Mouse (Mus musculus) liver, embryonic 15.5 days (tissue): ENCODE measurements around the gene Tapbpl. TPM values are rescaled to one million over a fixed set of nuclear protein-coding genes. Genes with fewer than 3 reads are reported as not detected.

ENCODE experiments used
- ATAC-seq: fragments of 200-750 bp; cut with Nextera tagmentation; 2 replicates; pipeline ENCODE4 v1.8.0; 2017; ENCODE audit warnings: moderate number of reproducible peaks, mild to moderate bottlenecking, moderate library complexity; ENCODE audit not compliant: insufficient read depth
- H3K27ac ChIP-seq: fragments of 300-500 bp; sonication (generic); replicated peaks from 2 replicates; pipeline ENCODE4 v1.5.1; 2015; ENCODE audit warnings: mild to moderate bottlenecking, inconsistent platforms
- H3K27me3 ChIP-seq: fragments of 300-500 bp; sonication (generic); 2 replicates; pipeline ENCODE4 v1.6.1; 2015; ENCODE audit warnings: mild to moderate bottlenecking, inconsistent platforms
- H3K36me3 ChIP-seq: fragments of 300-500 bp; sonication (generic); replicated peaks from 2 replicates; pipeline ENCODE4 v1.6.1; 2015; ENCODE audit warnings: moderate library complexity, mild to moderate bottlenecking, inconsistent platforms
- H3K4me1 ChIP-seq: fragments of 300-500 bp; sonication (generic); replicated peaks from 2 replicates; pipeline ENCODE4 v1.6.1; 2015; ENCODE audit warnings: inconsistent platforms
- H3K4me2 ChIP-seq: fragments of 300-500 bp; sonication (generic); 2 replicates; pipeline ENCODE4 v1.6.1; 2015; ENCODE audit warnings: moderate library complexity, mild to moderate bottlenecking, inconsistent platforms
- H3K4me3 ChIP-seq: fragments of 300-500 bp; sonication (generic); replicated peaks from 2 replicates; pipeline ENCODE4 v1.5.1; 2015; ENCODE audit warnings: mild to moderate bottlenecking, inconsistent platforms
- H3K9ac ChIP-seq: fragments of 300-500 bp; sonication (generic); 2 replicates; pipeline ENCODE4 v1.6.1; 2015; ENCODE audit warnings: moderate library complexity, mild to moderate bottlenecking, inconsistent platforms
- H3K9me3 ChIP-seq: fragments of 300-500 bp; sonication (generic); replicated peaks from 2 replicates; pipeline ENCODE4 v1.6.1; 2016; ENCODE audit warnings: inconsistent platforms
- WGBS: fragments of 180-500 bp; shearing (Covaris S2); methylation state at CpG from one replicate; pipeline ENCODE4 v1.1.7; 2015; ENCODE audit warnings: mixed read lengths; ENCODE audit not compliant: insufficient replicate concordance; 5-methylcytosine and 5-hydroxymethylcytosine counted together
- polyA plus RNA-seq: library from polyadenylated mRNA; unstranded; fragments of >200 nt; fragmentation: Nextera tagmentation; extraction: Ambion mirVana; gene quantifications from 2 replicates; pipeline ENCODE4 v1.2.1, GENCODE M21; 2015

Gene Tapbpl
- polyA plus RNA-seq, 1 experiment from 2014 or later = 8.4 TPM

DNA sequence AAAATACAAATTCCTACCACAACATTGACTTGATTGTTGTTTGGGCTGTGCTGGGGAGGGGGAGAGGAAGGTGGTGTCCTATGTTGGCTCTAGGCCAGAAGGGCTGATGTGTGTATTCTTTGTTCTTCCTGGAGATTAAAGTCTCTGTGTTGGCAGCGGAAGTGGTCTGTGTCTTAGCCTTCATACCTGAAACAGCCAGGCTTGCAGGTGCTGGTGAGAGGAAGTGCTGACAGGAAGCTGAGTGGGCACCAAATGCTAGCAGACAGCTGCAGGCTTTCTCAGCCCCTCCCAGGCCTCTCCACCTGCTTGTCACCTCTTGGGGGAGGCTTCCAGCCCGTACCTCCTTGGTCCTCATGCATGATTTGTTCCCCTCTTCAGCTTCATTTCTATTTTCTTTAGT is 9.5 kb downstream of the Tapbpl start:
- peaks cover 4% of the 10 kb centered on the region for H3K4me1 ChIP-seq
- H3K36me3 ChIP-seq = peaks cover 35% of the 10 kb centered on the region
- no peaks in the 10 kb centered on the region for H3K9me3 ChIP-seq
- no peak overlapping the region for H3K27ac ChIP-seq
- H3K4me2 ChIP-seq = no peak overlapping the region
- no peak for ATAC-seq
- H3K4me3 ChIP-seq = no peak overlapping the region
- 48% methylated on average over 2 of the region's 2 CpGs for WGBS
- no peaks in the 10 kb centered on the region for H3K27me3 ChIP-seq
- H3K9ac ChIP-seq = no peak overlapping the region

DNA sequence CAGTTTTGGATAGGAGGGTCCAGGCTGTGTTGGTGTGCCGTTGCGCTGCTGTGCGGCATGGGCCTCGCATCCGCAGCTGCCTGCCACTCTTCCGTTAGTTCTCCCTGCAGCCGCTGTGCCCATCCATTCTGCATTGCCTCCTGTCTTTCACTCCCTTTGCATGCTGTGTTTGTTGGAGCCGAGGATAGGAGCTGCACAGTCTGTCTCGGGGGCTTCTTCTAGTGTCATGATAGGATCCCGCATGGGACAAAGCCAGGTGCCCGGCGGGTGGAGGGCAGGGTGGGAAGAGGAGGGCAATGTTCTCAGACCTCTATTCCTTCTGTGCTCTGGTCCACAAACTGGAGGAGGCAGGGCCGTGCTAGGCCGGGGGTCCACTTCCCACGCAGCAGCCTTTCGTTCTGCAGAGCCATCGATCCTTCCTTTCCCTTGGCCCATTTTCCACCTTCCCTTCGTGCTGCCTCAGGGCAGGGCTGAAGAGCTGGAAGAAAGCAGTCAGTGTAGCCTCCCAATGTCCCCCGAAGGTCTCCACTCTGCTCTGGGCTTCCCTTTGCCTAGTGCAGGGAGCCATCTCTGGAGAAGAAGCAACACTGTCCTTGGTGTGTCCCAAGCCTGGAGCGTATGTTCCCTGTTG is 10.4 kb downstream of the Tapbpl start:
- Histone ChIP-seq H3K9ac (no peak overlapping the region), H3K36me3 (peaks cover 30% of the 10 kb centered on the region), H3K4me1 (peaks cover 13% of the 10 kb centered on the region), H3K4me3 (no peak overlapping the region), H3K4me2 (no peak overlapping the region), H3K27ac (no peak overlapping the region), H3K27me3 (no peaks in the 10 kb centered on the region), H3K9me3 (no peaks in the 10 kb centered on the region)
- no peak for ATAC-seq
- 79% methylated on average over 20 of the region's 20 CpGs for WGBS

DNA sequence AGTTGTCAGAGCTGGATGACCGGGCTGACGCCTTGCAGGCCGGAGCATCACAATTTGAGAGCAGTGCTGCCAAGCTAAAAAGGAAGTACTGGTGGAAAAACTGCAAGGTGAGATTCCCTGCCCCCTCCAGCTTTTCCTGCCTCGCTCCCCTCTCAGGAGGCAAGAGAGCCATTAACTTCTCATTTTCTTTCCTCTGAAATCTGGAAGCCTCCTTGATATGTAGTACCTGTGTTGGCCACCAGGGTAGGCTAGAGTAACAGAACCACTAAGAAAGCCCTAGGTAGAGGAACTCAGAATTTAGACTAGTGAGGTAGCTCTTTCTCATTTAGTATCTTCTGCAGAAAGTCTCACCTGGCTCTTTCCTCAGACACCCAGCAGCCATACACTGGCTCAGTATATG is 12.7 kb downstream of the Tapbpl start:
- H3K27ac ChIP-seq = no peak overlapping the region
- H3K9me3 ChIP-seq = no peaks in the 10 kb centered on the region
- H3K4me1 ChIP-seq = peaks cover 24% of the 10 kb centered on the region
- H3K9ac ChIP-seq = no peak overlapping the region
- WGBS = 68% methylated on average over 4 of the region's 4 CpGs
- peaks cover 14% of the 10 kb centered on the region; the same call in 1 of the 2 replicates for H3K36me3 ChIP-seq
- peaks cover under 1% of the 10 kb centered on the region for H3K27me3 ChIP-seq
- no peak overlapping the region for H3K4me2 ChIP-seq
- no peak overlapping the region for H3K4me3 ChIP-seq
- no peak for ATAC-seq

DNA sequence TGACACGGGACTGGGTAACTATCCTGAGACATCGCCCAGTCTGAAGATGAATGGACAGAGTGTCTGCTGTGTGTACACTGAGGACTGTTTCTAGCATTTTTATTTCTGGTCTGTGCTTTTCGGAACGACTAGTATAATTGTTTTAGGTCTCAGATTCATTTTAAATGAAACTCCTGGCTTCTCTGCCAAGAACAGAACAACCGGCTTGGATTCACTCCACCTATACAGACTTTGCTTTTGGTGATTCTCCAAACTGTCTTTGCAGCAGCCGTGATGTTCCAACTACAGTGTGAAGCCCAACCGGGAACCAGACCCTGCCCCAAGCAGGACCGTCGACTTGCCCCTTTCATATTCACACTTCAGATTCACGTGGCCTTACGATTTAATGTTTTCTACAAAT is 13.8 kb downstream of the Tapbpl start:
- Histone ChIP-seq H3K36me3 (peaks cover 10% of the 10 kb centered on the region; the same call in 1 of the 2 replicates), H3K4me2 (no peak overlapping the region), H3K4me3 (no peak overlapping the region), H3K9me3 (no peaks in the 10 kb centered on the region), H3K27me3 (peaks cover 11% of the 10 kb centered on the region), H3K4me1 (peaks cover 24% of the 10 kb centered on the region), H3K9ac (no peak overlapping the region), H3K27ac (no peak overlapping the region)
- ATAC-seq = no peak
- WGBS = 85% methylated on average over 11 of the region's 11 CpGs

DNA sequence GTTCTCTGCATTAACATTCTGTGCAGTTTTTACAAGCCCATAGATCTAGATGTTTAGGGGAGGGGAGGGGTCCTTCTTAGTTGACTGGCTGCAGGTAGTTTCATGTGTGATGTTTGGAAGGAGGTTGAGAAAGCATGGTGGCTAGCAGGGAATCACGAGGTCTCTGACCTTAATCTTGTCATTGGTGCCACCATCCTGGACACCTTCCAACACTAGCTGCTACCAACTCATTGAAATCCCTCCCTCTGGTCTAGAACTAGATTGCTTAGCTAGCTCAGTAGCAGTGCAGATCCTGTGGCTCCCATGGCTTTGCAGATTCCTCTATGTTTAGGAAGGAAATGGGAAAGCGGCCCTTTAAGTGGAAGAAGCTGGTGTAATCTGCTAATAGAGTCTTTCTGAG is 14.8 kb downstream of the Tapbpl start:
- no peak overlapping the region for H3K4me3 ChIP-seq
- 0 out of 2 replicates have a peak, but pooled peaks cover 6% of the 10 kb centered on the region for H3K36me3 ChIP-seq
- no peaks in the 10 kb centered on the region for H3K9me3 ChIP-seq
- H3K4me1 ChIP-seq = peaks cover 24% of the 10 kb centered on the region
- H3K9ac ChIP-seq = no peak overlapping the region
- 58% methylated on average over 2 of the region's 2 CpGs for WGBS
- peak overlapping the region; percentile 98 for H3K4me2 ChIP-seq
- ATAC-seq = no peak
- H3K27ac ChIP-seq = no peak overlapping the region
- H3K27me3 ChIP-seq = peaks cover 21% of the 10 kb centered on the region

DNA sequence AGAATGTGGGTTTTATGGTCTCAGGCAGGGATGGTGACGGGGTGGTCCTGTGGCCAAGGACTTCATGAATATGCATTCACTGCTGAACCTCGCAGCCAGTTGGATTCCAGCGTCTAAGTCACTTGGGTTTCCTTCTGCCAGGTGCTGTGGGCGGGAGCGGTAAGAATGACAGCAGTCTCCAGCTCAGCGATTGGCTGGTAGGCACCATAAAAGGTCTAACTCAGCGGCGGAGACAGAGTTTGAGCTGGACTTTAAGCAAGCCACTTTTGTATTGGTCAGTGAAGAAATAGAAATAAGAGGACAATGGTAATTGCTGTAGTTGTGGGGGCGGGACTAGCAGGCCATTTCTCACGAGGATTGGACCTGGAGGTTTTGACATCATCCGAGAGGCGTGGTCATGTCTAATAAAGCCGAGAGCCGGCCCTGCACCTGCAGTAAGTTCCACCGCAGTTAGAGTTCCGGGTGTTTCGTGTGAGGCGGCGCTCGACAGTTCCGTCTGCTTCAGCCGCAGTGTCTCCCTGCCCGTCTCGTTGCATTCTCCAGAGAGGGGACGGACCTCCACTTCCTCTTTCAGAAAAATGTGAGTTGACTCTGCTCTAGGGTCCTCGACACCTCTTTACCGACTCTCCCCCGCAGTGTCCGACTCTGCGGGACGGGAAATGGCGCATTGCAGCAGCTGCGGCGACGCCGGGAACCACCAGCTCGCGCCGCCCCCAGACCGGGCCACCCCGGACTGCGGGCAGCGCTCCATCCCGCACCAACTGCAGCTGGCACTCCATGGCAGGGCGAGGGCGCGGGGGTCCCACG is 16.3 kb downstream of the Tapbpl start, which contains the start of gene Vamp1:
Gene Vamp1, plus strand, starts transcription at position 404 of the 807 bp plus-strand sequence.
- WGBS = under 1% methylated on average over 48 of the region's 48 CpGs
- H3K27me3 ChIP-seq = peaks cover 29% of the 10 kb centered on the region
- no peaks in the 10 kb centered on the region for H3K9me3 ChIP-seq
- peak within 1 kb of the TSS; percentile 81 for H3K9ac ChIP-seq
- peak within 1 kb of the TSS; percentile 98 for H3K4me2 ChIP-seq
- H3K36me3 ChIP-seq = 0 out of 2 replicates have a peak, but pooled peaks cover 6% of the 10 kb centered on the region
- H3K4me3 ChIP-seq = peak within 1 kb of the TSS; percentile 80
- peak within 1 kb of the TSS; percentile 77 for H3K27ac ChIP-seq
- ATAC-seq = peak; percentile 93
- peaks cover 24% of the 10 kb centered on the region for H3K4me1 ChIP-seq

DNA sequence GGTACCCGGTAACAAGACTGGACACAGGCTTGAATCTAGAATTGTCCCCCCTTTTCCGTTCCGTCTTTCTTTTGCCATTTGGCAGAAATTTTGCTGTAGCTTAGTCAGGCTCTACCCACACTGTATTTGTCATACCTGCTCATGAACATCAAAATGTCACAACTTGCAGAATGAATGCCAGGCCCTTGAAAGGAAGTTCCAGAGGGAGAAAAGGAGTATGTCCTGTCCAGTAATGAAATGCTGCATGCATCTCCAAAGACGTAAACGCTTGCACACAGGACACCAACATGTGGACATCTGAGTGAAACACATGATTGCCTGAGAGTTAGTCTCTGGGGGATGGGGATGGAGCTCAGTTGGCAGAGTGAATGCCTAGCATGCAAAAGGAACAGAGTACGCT is 17.9 kb downstream of the Tapbpl start:
- no peak for ATAC-seq
- WGBS = 72% methylated on average over 6 of the region's 6 CpGs
- H3K4me3 ChIP-seq = no peak overlapping the region
- H3K27me3 ChIP-seq = peaks cover 29% of the 10 kb centered on the region
- no peak overlapping the region for H3K27ac ChIP-seq
- H3K9ac ChIP-seq = no peak overlapping the region
- H3K9me3 ChIP-seq = no peaks in the 10 kb centered on the region
- no peak overlapping the region for H3K4me2 ChIP-seq
- H3K36me3 ChIP-seq = no peaks in the 10 kb centered on the region
- peaks cover 21% of the 10 kb centered on the region for H3K4me1 ChIP-seq

DNA sequence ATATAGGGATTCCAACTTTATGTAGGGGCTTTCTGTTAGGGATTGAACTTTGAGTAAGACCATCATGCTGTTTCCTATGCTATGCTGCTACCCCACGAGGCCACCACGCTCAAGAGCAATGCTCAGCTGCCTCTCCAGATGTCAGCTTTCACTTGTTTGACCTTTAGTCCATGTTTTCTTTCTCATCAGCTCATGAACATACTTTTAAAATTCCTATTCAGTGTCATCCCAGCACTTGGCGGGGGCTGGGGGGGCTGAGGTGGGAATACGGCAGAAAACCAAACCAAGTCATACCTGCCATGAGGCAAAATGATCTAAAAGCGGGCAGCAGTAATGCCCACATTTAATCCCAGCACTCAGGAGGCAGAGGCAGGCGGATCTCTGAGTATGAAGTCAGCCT is 18.5 kb downstream of the Tapbpl start:
- no peaks in the 10 kb centered on the region for H3K36me3 ChIP-seq
- ATAC-seq = no peak
- H3K27me3 ChIP-seq = peaks cover 29% of the 10 kb centered on the region
- no peaks in the 10 kb centered on the region for H3K9me3 ChIP-seq
- no peak overlapping the region for H3K9ac ChIP-seq
- H3K4me1 ChIP-seq = peaks cover 20% of the 10 kb centered on the region
- no peak overlapping the region for H3K4me2 ChIP-seq
- no peak overlapping the region for H3K27ac ChIP-seq
- 50% methylated on average over 6 of the region's 6 CpGs for WGBS
- no peak overlapping the region for H3K4me3 ChIP-seq

DNA sequence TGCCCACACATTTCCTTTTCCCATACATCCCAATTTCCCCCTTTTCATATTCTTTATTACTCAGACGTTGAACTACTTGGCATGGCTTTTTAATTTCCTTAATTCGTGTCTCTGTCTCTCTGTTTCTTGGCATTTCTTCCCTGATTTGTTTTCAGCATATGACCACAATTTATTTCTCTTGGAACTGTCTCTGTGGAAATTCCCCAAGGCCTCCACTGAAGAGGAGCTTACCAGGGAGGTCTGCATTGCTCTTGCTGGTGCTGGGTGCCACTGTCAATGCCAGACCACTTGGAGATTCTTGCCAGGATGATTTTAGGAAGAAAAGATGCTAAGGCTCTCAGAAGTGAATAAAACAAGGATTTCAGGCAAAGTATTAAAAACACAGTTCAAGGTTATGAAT is 19.0 kb downstream of the Tapbpl start:
- H3K4me2 ChIP-seq = no peak overlapping the region
- no peaks in the 10 kb centered on the region for H3K36me3 ChIP-seq
- H3K4me1 ChIP-seq = peaks cover 20% of the 10 kb centered on the region
- H3K27ac ChIP-seq = no peak overlapping the region
- WGBS = 21% methylated on average over 2 of the region's 2 CpGs
- no peak overlapping the region for H3K4me3 ChIP-seq
- no peak for ATAC-seq
- no peak overlapping the region for H3K9ac ChIP-seq
- H3K27me3 ChIP-seq = peaks cover 29% of the 10 kb centered on the region
- H3K9me3 ChIP-seq = no peaks in the 10 kb centered on the region

GRCm38 (mm10) chr6:125210436-125210835 is 21.2 kb downstream of the Tapbpl start:
- Histone ChIP-seq H3K4me3 (no peak overlapping the region), H3K36me3 (no peaks in the 10 kb centered on the region), H3K9me3 (no peaks in the 10 kb centered on the region), H3K4me2 (no peak overlapping the region), H3K4me1 (peaks cover 3% of the 10 kb centered on the region; the same call in 1 of the 2 replicates), H3K27ac (no peak overlapping the region), H3K9ac (no peak overlapping the region), H3K27me3 (peaks cover 29% of the 10 kb centered on the region)
- ATAC-seq = no peak
- WGBS = 71% methylated on average over 1 of the region's 1 CpGs

GRCm38 (mm10) chr6:125197166-125197565 is 34.5 kb downstream of the Tapbpl start:
- Histone ChIP-seq H3K4me3 (no peak overlapping the region), H3K9me3 (no peaks in the 10 kb centered on the region), H3K4me2 (no peak overlapping the region), H3K36me3 (peaks cover 27% of the 10 kb centered on the region), H3K4me1 (peaks cover 16% of the 10 kb centered on the region), H3K9ac (no peak overlapping the region), H3K27me3 (no peaks in the 10 kb centered on the region), H3K27ac (no peak overlapping the region)
- WGBS = 76% methylated on average over 5 of the region's 5 CpGs
- ATAC-seq = no peak
